Mouse (Mus musculus) neural tube, embryonic 14.5 days (tissue): ENCODE measurements at regions not wholly inside any gene's neighbourhood (a gene's known extent, or its start where the extent isn't known, plus 50 kb on each side); places are given as distances from the start of the nearest gene placed in this dataset.

Source experiments
- ATAC-seq: fragments of 200-750 bp; cut with Nextera tagmentation; 2 replicates; pipeline ENCODE4 v1.8.0; 2017; ENCODE audit warnings: low read depth, mild to moderate bottlenecking, moderate TSS enrichment, moderate library complexity
- H3K27ac ChIP-seq: fragments of 300-500 bp; sonication (generic); 2 replicates; pipeline ENCODE4 v1.5.1; 2014; ENCODE audit warnings: low read depth, mild to moderate bottlenecking, control low read depth, low read length, moderate library complexity, mixed read lengths
- H3K27me3 ChIP-seq: fragments of 300-500 bp; sonication (generic); 2 replicates; pipeline ENCODE4 v1.6.1; 2014; ENCODE audit warnings: low read length; ENCODE audit not compliant: control insufficient read depth, insufficient read depth
- H3K36me3 ChIP-seq: fragments of 300-500 bp; sonication (generic); 2 replicates; pipeline ENCODE4 v1.6.1; 2014; ENCODE audit warnings: low read length, mixed read lengths; ENCODE audit not compliant: control insufficient read depth, insufficient read depth
- H3K4me1 ChIP-seq: fragments of 300-500 bp; sonication (generic); 2 replicates; pipeline ENCODE4 v1.6.1; 2014; ENCODE audit warnings: low read length; ENCODE audit not compliant: control insufficient read depth, insufficient read depth
- H3K4me2 ChIP-seq: fragments of 300-500 bp; sonication (generic); 2 replicates; pipeline ENCODE4 v1.6.1; 2014; ENCODE audit warnings: mild to moderate bottlenecking, low read depth, low read length, control low read depth
- H3K4me3 ChIP-seq: fragments of 300-500 bp; sonication (generic); 2 replicates; pipeline ENCODE4 v1.5.1; 2014; ENCODE audit warnings: low read depth, low read length, control low read depth, mixed read lengths
- H3K9ac ChIP-seq: fragments of 300-500 bp; sonication (generic); replicated peaks from 2 replicates; pipeline ENCODE4 v1.6.1; 2014; ENCODE audit warnings: low read depth, mild to moderate bottlenecking, control low read depth, low read length, mixed read lengths
- H3K9me3 ChIP-seq: fragments of 300-500 bp; sonication (generic); 2 replicates; pipeline ENCODE4 v1.6.1; 2016; ENCODE audit warnings: low read length; ENCODE audit not compliant: control insufficient read depth
- WGBS: fragments of 180-500 bp; shearing (Covaris S2); extraction: QIAGEN DNeasy Blood & Tissue Kit; methylation state at CpG from one replicate; pipeline ENCODE4 v1.1.7; 2014; 5-methylcytosine and 5-hydroxymethylcytosine counted together

GRCm38 (mm10) chr10:71598515-71598914 lies 251.0 kb downstream of the Ipmk start:
- no peaks in the 10 kb centered on the region for H3K9me3 ChIP-seq
- no peaks in the 10 kb centered on the region for H3K36me3 ChIP-seq
- WGBS: 92% methylated on average over 6 of the region's 6 CpGs
- no peak overlapping the region for H3K4me3 ChIP-seq
- H3K27me3 ChIP-seq: no peaks in the 10 kb centered on the region
- no peak overlapping the region for H3K27ac ChIP-seq
- H3K4me2 ChIP-seq: no peak overlapping the region
- no peak for ATAC-seq
- H3K9ac ChIP-seq: no peak overlapping the region
- H3K4me1 ChIP-seq: no peaks in the 10 kb centered on the region

- no peak overlapping the region for H3K9ac ChIP-seq
- ATAC-seq: no peak
- H3K4me1 ChIP-seq: no peaks in the 10 kb centered on the region
Observed at GRCm38 (mm10) chr10:71613736-71614135, 266.2 kb downstream of the Ipmk start.

GRCm38 (mm10) chr10:71617156-71617555 lies 269.6 kb downstream of the Ipmk start:
- no peaks in the 10 kb centered on the region for H3K9me3 ChIP-seq
- H3K4me1 ChIP-seq: no peaks in the 10 kb centered on the region
- H3K4me3 ChIP-seq: no peak overlapping the region
- no peaks in the 10 kb centered on the region for H3K27me3 ChIP-seq
- ATAC-seq: no peak
- no peak overlapping the region for H3K27ac ChIP-seq
- H3K9ac ChIP-seq: no peak overlapping the region
- no peak overlapping the region for H3K4me2 ChIP-seq
- 92% methylated on average over 4 of the region's 4 CpGs for WGBS
- no peaks in the 10 kb centered on the region for H3K36me3 ChIP-seq

More at GRCm38 (mm10) chr10:71613736-71614135, 266.2 kb downstream of the Ipmk start:
- Histone ChIP-seq H3K27me3 (no peaks in the 10 kb centered on the region), H3K36me3 (no peaks in the 10 kb centered on the region), H3K9me3 (no peaks in the 10 kb centered on the region), H3K27ac (no peak overlapping the region), H3K4me3 (no peak overlapping the region), H3K4me2 (no peak overlapping the region)
- 89% methylated on average over 4 of the region's 4 CpGs for whole genome bisulfite sequencing

- H3K9ac ChIP-seq: no peak overlapping the region
- no peaks in the 10 kb centered on the region for H3K36me3 ChIP-seq
- H3K4me2 ChIP-seq: no peak overlapping the region
- no peak overlapping the region for H3K27ac ChIP-seq
- no peaks in the 10 kb centered on the region for H3K27me3 ChIP-seq
- no peak for ATAC-seq
- 73% methylated on average over 3 of the region's 3 CpGs for WGBS
- no peaks in the 10 kb centered on the region for H3K4me1 ChIP-seq
- H3K4me3 ChIP-seq: no peak overlapping the region
- no peaks in the 10 kb centered on the region; the same call in 1 of the 2 replicates for H3K9me3 ChIP-seq
Observed at GRCm38 (mm10) chr10:71646071-71646470, 298.5 kb downstream of the Ipmk start.

- Histone ChIP-seq H3K4me2 (no peak overlapping the region), H3K4me3 (no peak overlapping the region), H3K27ac (no peak overlapping the region), H3K4me1 (no peaks in the 10 kb centered on the region), H3K36me3 (no peaks in the 10 kb centered on the region), H3K27me3 (no peaks in the 10 kb centered on the region), H3K9ac (no peak overlapping the region), H3K9me3 (no peaks in the 10 kb centered on the region)
- whole genome bisulfite sequencing: 89% methylated on average over 7 of the region's 7 CpGs
- ATAC-seq: no peak
Observed at GRCm38 (mm10) chr10:71657525-71657924, 310.0 kb downstream of the Ipmk start.

GRCm38 (mm10) chr10:71663545-71663944 lies 316.0 kb downstream of the Ipmk start:
- no peak overlapping the region for H3K27ac ChIP-seq
- whole genome bisulfite sequencing: 80% methylated on average over 5 of the region's 5 CpGs

GRCm38 (mm10) chr10:71667160-71667571 lies 319.6 kb downstream of the Ipmk start:
- H3K4me3 ChIP-seq: no peak overlapping the region
- no peaks in the 10 kb centered on the region for H3K9me3 ChIP-seq
- no peaks in the 10 kb centered on the region for H3K36me3 ChIP-seq
- no peak overlapping the region for H3K27ac ChIP-seq
- H3K4me2 ChIP-seq: no peak overlapping the region
- 66% methylated on average over 7 of the region's 7 CpGs for WGBS
- no peaks in the 10 kb centered on the region for H3K4me1 ChIP-seq
- H3K27me3 ChIP-seq: no peaks in the 10 kb centered on the region
- peak; percentile 28; the same call in 1 of the 2 replicates for ATAC-seq
- no peak overlapping the region for H3K9ac ChIP-seq

More at GRCm38 (mm10) chr10:71663545-71663944, 316.0 kb downstream of the Ipmk start:
- Histone ChIP-seq H3K4me2 (no peak overlapping the region), H3K4me1 (no peaks in the 10 kb centered on the region), H3K36me3 (no peaks in the 10 kb centered on the region), H3K9me3 (no peaks in the 10 kb centered on the region), H3K4me3 (no peak overlapping the region), H3K9ac (no peak overlapping the region), H3K27me3 (no peaks in the 10 kb centered on the region)
- no peak for ATAC-seq

- no peak for ATAC-seq
- H3K36me3 ChIP-seq: no peaks in the 10 kb centered on the region
- no peak overlapping the region for H3K9ac ChIP-seq
- no peaks in the 10 kb centered on the region for H3K9me3 ChIP-seq
- no peak overlapping the region for H3K4me2 ChIP-seq
- no peaks in the 10 kb centered on the region for H3K27me3 ChIP-seq
- 67% methylated on average over 5 of the region's 5 CpGs for WGBS
- no peak overlapping the region for H3K4me3 ChIP-seq
- no peak overlapping the region for H3K27ac ChIP-seq
- H3K4me1 ChIP-seq: no peaks in the 10 kb centered on the region
Observed at GRCm38 (mm10) chr10:71679240-71679639, 331.7 kb downstream of the Ipmk start.

- no peak overlapping the region for H3K4me3 ChIP-seq
- H3K9ac ChIP-seq: no peak overlapping the region
- no peaks in the 10 kb centered on the region for H3K9me3 ChIP-seq
- no peaks in the 10 kb centered on the region for H3K4me1 ChIP-seq
- ATAC-seq: no peak
- no peaks in the 10 kb centered on the region for H3K27me3 ChIP-seq
- WGBS: 91% methylated on average over 2 of the region's 2 CpGs
- no peaks in the 10 kb centered on the region for H3K36me3 ChIP-seq
- no peak overlapping the region for H3K4me2 ChIP-seq
- no peak overlapping the region for H3K27ac ChIP-seq
Observed at GRCm38 (mm10) chr10:71713456-71713855, 365.9 kb downstream of the Ipmk start.

- no peak overlapping the region for H3K4me2 ChIP-seq
- H3K27me3 ChIP-seq: no peaks in the 10 kb centered on the region
- no peak overlapping the region for H3K4me3 ChIP-seq
- H3K9me3 ChIP-seq: no peaks in the 10 kb centered on the region
- no peak overlapping the region for H3K9ac ChIP-seq
- 66% methylated on average over 4 of the region's 4 CpGs for WGBS
- H3K27ac ChIP-seq: no peak overlapping the region
- H3K36me3 ChIP-seq: no peaks in the 10 kb centered on the region
- no peaks in the 10 kb centered on the region for H3K4me1 ChIP-seq
- ATAC-seq: no peak
Observed at GRCm38 (mm10) chr10:71727746-71728145, 380.2 kb downstream of the Ipmk start.
